Mouse (Mus musculus) liver, adult 2 months (tissue): ENCODE results near the gene Slc16a9. TPM values are rescaled to one million over a fixed set of nuclear protein-coding genes. Genes with fewer than 3 reads are reported as not detected.

Experiments used
- DNase-seq: peaks from one replicate; pipeline ENCODE4 v3.0.0-alpha.2; 2011; ENCODE audit warnings: low read depth, low spot score; ENCODE audit errors: extremely low read depth
- H3K27ac ChIP-seq: fragments of 200-500 bp; replicated peaks from 2 replicates; pipeline ENCODE4 v1.5.1; 2012; ENCODE audit warnings: low read depth, mild to moderate bottlenecking, control low read depth, inconsistent platforms, low read length; ENCODE audit not compliant: insufficient read depth
- H3K27me3 ChIP-seq: fragments of 200-500 bp; 2 replicates; pipeline ENCODE4 v1.6.1; 2012; ENCODE audit warnings: mild to moderate bottlenecking, moderate library complexity, low read length, inconsistent platforms; ENCODE audit not compliant: control insufficient read depth, insufficient read depth
- H3K36me3 ChIP-seq: fragments of 200-500 bp; 2 replicates; pipeline ENCODE4 v1.6.1; 2012; ENCODE audit warnings: low read length, inconsistent platforms; ENCODE audit not compliant: control insufficient read depth, insufficient read depth
- H3K4me1 ChIP-seq: fragments of 200-500 bp; 2 replicates; pipeline ENCODE4 v1.6.1; 2011; ENCODE audit warnings: low read length; ENCODE audit not compliant: control insufficient read depth, insufficient read depth
- H3K4me3 ChIP-seq: fragments of 200-500 bp; 2 replicates; pipeline ENCODE4 v1.5.1; 2011; ENCODE audit warnings: low read depth, mild to moderate bottlenecking, control low read depth, low read length, moderate library complexity; ENCODE audit not compliant: insufficient read depth
- H3K79me2 ChIP-seq: fragments of 200-500 bp; 2 replicates; pipeline ENCODE4 v1.6.1; 2012; ENCODE audit warnings: inconsistent platforms, mild to moderate bottlenecking, low read length, moderate library complexity; ENCODE audit not compliant: control insufficient read depth, insufficient read depth
- H3K9ac ChIP-seq: fragments of 200-500 bp; 2 replicates; pipeline ENCODE4 v1.6.1; 2012; ENCODE audit warnings: low read depth, mild to moderate bottlenecking, control low read depth, inconsistent platforms, low read length
- CTCF ChIP-seq: fragments of 200-500 bp; IDR thresholded peaks from 2 replicates; pipeline ENCODE4 v1.5.1; 2011; ENCODE audit warnings: low read depth, low read length, control low read depth
- POLR2A ChIP-seq: fragments of 200-500 bp; IDR thresholded peaks from 2 replicates; pipeline ENCODE4 v1.6.1; 2011; ENCODE audit warnings: low read length, control low read depth; ENCODE audit not compliant: insufficient read depth; ENCODE audit errors: extremely low read depth
- WGBS: fragments of 180-500 bp; shearing (Covaris S2); methylation state at CpG from one replicate; pipeline ENCODE4 v1.1.7; 2018; 5-methylcytosine and 5-hydroxymethylcytosine counted together
- polyA plus RNA-seq: library from polyadenylated mRNA; depleted of rRNA; stranded (reverse); fragments of >200 nt; gene quantifications from 2 replicates; pipeline ENCODE4 v1.2.3, GENCODE M21; 2012; rRNA removed
- total RNA-seq: library from RNA; depleted of rRNA; stranded (reverse); fragments of >200 nt; gene quantifications from 2 replicates; pipeline ENCODE4 v1.2.3, GENCODE M21; 2014; rRNA removed

The Slc16a9 gene
- total and polyA plus RNA-seq, 2 experiments = 1.7 to 2.4 TPM

DNA sequence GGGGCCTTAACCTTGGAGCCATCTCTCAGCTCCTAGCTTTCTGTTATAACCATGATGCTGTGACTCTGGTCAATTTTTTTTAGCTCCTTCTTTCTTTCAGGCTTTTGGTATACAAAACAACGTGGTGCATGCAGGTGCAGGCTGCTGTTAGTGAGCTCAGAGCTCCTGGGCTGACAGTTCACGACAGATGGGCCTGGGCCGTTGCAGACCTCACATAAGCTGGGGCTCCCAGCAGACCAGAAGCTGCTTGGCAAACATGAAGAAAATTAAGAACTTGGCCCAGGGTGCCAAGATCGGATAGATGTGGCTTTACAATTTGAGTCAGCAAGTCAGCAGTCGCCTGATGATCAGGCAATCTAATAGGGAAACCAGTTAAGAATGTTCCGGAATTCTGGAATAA lies 82.4 kb downstream of the Slc16a9 start:
- no peak overlapping the region for H3K4me3 ChIP-seq
- no peaks in the 10 kb centered on the region for H3K27me3 ChIP-seq
- no peak overlapping the region for H3K27ac ChIP-seq
- H3K4me1 ChIP-seq = no peaks in the 10 kb centered on the region
- no peaks in the 10 kb centered on the region for H3K36me3 ChIP-seq
- TF ChIP-seq POLR2A (no peak), CTCF (no peak)
- 82% methylated on average over 6 of the region's 6 CpGs for WGBS
- H3K9ac ChIP-seq = no peak overlapping the region
- no peaks in the 10 kb centered on the region for H3K79me2 ChIP-seq
- no peak for DNase-seq

DNA sequence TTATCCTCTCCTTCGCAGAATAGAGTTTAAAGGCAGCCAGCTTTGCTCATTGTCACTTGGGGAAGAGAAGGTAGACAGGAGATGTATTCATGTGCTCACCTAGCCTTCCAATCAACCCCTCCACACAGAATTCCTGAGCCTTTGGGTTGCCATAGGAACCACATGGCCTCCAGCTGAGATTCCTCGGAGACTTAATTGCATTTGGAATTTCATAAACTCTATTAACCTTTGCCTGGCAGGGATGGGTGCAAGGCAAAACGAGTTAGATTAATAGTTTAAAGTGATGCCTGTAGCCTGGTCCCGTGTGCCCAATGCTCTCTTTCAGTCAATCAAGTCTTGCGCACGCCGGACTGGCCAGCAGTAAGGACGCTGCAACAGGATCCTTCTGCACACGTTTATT lies 83.2 kb downstream of the Slc16a9 start:
- H3K36me3 ChIP-seq = no peaks in the 10 kb centered on the region
- no peaks in the 10 kb centered on the region for H3K27me3 ChIP-seq
- WGBS = 92% methylated on average over 9 of the region's 9 CpGs
- H3K4me3 ChIP-seq = no peak overlapping the region
- no peak overlapping the region for H3K27ac ChIP-seq
- no peak for DNase-seq
- H3K4me1 ChIP-seq = no peaks in the 10 kb centered on the region
- H3K9ac ChIP-seq = no peak overlapping the region
- H3K79me2 ChIP-seq = no peaks in the 10 kb centered on the region
- no peak for TF ChIP-seq POLR2A
- TF ChIP-seq CTCF = no peak

Other genes starting within 250 kb of the Slc16a9 start
- 8.4 and 10.1 TPM in 2 replicates for gene Ccdc6, start 148.0 kb upstream of the Slc16a9 start, total RNA-seq
- gene Ccdc6, start 148.0 kb upstream of the Slc16a9 start, polyA plus RNA-seq = 10.5 and 10.7 TPM in 2 replicates
- not detected in 2 replicates for gene Mrln, start 40.4 kb upstream of the Slc16a9 start, total RNA-seq
- gene Mrln, start 40.4 kb upstream of the Slc16a9 start, polyA plus RNA-seq = not detected in 2 replicates
- gene Fam13c, start 195.4 kb downstream of the Slc16a9 start, total RNA-seq = 0.09 and 0.13 TPM in 2 replicates
- 0.02 and 0.04 TPM in 2 replicates for gene Fam13c, start 195.4 kb downstream of the Slc16a9 start, polyA plus RNA-seq